Mouse (Mus musculus) MEL-GATA-1-ER (cell line): Measurements from ENCODE around the gene Snap29.

Experiments
- DNase-seq: peaks from one replicate; pipeline ENCODE4 v3.0.0-alpha.2; 2012; ENCODE audit warnings: low read depth; ENCODE audit errors: extremely low read depth

Gene Snap29

DNA sequence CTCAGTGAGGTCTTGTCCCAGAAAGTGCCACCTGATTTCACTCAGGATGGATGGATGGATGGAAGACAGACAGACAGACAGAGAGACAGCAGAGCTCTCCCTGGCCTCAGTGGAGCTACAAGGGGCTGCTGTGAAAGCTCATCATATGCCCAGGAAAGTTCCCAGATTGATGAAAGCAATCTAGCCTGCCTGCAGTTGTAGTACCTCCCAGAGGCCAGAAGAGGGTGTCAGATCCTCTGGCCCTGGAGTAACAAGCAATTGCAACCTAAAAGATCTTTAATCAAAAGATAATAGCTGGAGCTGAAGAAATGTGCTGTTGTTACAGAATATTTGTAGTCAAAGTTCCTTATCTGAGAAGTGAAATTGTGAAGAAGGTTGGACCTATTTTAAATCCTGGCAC is 68.3 kb downstream of the Snap29 start:
- DNase-seq = no peak

DNA sequence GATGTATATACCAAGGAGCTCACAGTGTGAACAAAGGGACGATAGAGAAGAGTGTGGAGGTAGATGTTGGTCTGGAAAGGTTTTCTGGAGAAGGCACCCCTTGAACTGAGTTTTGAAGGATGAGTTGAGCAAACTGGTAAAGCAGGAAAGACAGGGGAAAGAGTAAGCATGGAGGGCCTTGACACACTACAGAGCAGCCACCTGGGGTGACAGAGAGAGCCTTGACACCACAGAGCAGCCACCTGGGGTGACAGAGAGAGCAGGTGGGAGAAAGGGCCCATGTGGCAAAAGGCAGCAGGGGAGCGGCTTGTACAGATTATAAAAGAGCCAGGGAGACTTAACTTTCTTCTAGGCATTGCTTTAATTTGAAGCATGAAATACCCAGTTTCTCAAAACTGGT is 69.0 kb downstream of the Snap29 start:
- no peak for DNase-seq

DNA sequence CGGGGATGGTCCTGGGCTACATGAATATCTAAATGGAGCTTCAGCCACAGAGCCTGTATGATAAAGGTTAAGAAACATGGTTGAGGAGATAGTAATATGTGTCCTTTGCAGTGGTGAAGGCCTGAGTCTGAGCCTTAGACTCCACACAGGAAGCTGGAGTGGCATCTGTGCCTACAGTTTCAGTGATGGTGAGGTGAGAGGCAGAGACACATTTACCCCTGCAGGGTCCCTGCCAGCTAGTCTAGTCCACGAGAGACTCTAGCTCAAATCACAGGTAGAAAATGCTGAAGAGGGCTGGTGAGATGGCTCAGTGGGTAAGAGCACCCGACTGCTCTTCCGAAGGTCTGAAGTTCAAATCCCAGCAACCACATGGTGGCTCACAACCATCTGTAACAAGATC is 69.5 kb downstream of the Snap29 start:
- no peak for DNase-seq

DNA sequence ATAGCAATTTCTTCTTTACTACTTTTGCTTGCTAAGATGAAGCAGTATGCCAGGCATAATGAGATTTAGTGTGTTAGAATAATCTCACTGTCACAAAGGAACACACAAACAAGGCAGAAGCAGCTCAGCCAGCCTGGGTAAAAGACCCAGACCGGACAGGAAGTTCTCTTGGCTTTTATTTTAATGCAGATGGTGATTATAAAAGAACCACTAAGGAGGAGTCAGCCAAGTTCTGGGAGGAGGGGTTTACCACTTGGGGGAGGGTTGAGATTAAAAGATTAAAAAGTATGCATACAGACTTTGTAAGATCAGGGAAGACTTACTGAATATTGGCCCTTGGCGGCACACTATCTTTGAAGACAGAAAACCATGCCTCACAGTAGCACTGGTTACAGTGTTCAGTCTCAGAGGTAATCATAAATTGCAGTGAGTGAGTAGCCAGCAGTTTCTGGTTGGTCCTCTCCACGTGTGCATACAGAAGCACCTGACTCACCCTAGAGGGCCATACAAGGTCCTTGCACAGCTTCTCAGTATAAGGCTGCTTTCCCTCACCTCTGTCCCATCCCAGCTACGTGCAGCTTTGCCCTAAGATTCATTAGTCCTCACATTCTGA is 72.7 kb downstream of the Snap29 start:
- no peak for DNase-seq
